Mouse (Mus musculus): Measurements from ENCODE around the gene Klhl10.

- TF ChIP-seq CTCF (IDR thresholded peaks at IDR 0.05; ENCODE audit: low read depth) (no peak), EP300 (IDR thresholded peaks at IDR 0.05; ENCODE audit: low read depth) (no peak)
Observed at GRCm38 (mm10) chr11:100501321-100501720, 59.6 kb downstream of the Klhl10 start.

All from heart, postnatal 0 days (tissue).